ENCODE assay signal across 12 mouse cellular contexts in the genomic region with DNA sequence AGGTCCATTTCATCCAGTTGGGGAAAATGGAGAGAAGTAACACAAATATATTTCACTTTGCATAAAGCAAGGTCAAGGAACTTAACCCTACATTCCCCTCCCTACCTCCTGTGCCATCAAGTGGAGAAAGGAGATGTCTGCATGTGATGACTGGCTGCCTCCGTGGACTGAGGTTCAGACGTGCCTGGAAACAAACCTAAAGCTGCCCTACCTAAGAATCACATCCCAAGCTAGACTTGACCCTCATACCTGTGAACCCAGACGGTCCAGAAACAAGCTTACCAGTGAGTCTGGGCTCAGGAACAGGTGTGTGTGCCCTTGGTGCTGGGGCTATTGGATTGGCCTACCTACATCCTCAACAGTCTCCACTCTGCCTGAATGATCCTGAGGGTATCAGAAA. TPM values are rescaled to one million over a fixed set of nuclear protein-coding genes. Genes with fewer than 3 reads are reported as not detected.
DNase-seq lines count a peak whose midpoint lies in the region; ATAC-seq and TF ChIP-seq lines count a peak whose summit lies in the region.
"Had no signal": no experiment of that assay in that cellular context is flagged by ENCODE, and none has a peak within 500 bp of the region (broad histone marks: within the 10 kb centered on the region; RNA-seq: fewer than 3 reads in every experiment).

No protein-coding gene starts in this region.

- no peaks in the 10 kb centered on the region for H3K9me3 ChIP-seq in intestine, embryonic 15.5 days
- no peaks in the 10 kb centered on the region for H3K9me3 ChIP-seq in intestine, postnatal 0 days (ENCODE audit: control insufficient read depth)
- H3K9me3 ChIP-seq in MEL (replicated peaks; ENCODE audit: insufficient read depth, low read length), result no peaks in the 10 kb centered on the region
- H3K9me3 ChIP-seq in forebrain, embryonic 16.5 days (ENCODE audit: control insufficient read depth, low read length), result no peaks in the 10 kb centered on the region
- no peaks in the 10 kb centered on the region for H3K9me3 ChIP-seq in midbrain, embryonic 12.5 days
- H3K9me3 ChIP-seq in stomach, postnatal 0 days (ENCODE audit: control insufficient read depth, low read length), result no peaks in the 10 kb centered on the region

- TF ChIP-seq EP300 in MEL (IDR thresholded peaks at IDR 0.05; ENCODE audit: low read depth in 1 of 2, low read length in 2 of 2), result no peak
- no peak for TF ChIP-seq EP300 in stomach, postnatal 0 days (optimal IDR thresholded peaks at IDR 0.05)

- peaks cover 18% of the 10 kb centered on the region for H3K4me1 ChIP-seq in intestine, embryonic 15.5 days (replicated peaks)
- H3K4me1 ChIP-seq in intestine, postnatal 0 days (replicated peaks; ENCODE audit: control insufficient read depth, insufficient read depth, low read length), result 0 out of 2 replicates have a peak, but pooled peaks cover 5% of the 10 kb centered on the region
- H3K4me1 ChIP-seq in MEL (ENCODE audit: control insufficient read depth in 1 of 2, insufficient read depth in 2 of 2, low read length in 2 of 2), result peaks cover 6 to 19% of the 10 kb centered on the region in 2 experiments; a peak in 3 of 4 replicates
- H3K4me1 ChIP-seq in forebrain, embryonic 16.5 days (replicated peaks; ENCODE audit: control insufficient read depth, insufficient read depth, low read length), result peaks cover 31% of the 10 kb centered on the region
- peaks cover 29% of the 10 kb centered on the region for H3K4me1 ChIP-seq in midbrain, embryonic 12.5 days
- H3K4me1 ChIP-seq in stomach, postnatal 0 days (replicated peaks; ENCODE audit: control insufficient read depth, insufficient read depth), result no peaks in the 10 kb centered on the region

- H3K27ac ChIP-seq in intestine, embryonic 15.5 days, result no peak overlapping the region
- no peak overlapping the region for H3K27ac ChIP-seq in intestine, postnatal 0 days (ENCODE audit: low read depth, low read length)
- H3K27ac ChIP-seq in MEL (ENCODE audit: control insufficient read depth, low read depth, low read length), result no peak overlapping the region
- no peak overlapping the region for H3K27ac ChIP-seq in forebrain, embryonic 16.5 days (ENCODE audit: low read length)
- no peak overlapping the region for H3K27ac ChIP-seq in midbrain, embryonic 12.5 days (replicated peaks)
- no peak overlapping the region for H3K27ac ChIP-seq in stomach, postnatal 0 days (replicated peaks)

- peaks cover 27% of the 10 kb centered on the region for H3K79me2 ChIP-seq in MEL (ENCODE audit: control insufficient read depth, insufficient read depth, low read length, poor library complexity)

- no peak for TF ChIP-seq RAD21 in MEL (IDR thresholded peaks at IDR 0.05; ENCODE audit: low read depth, low read length)

- H3K36me3 ChIP-seq in intestine, embryonic 15.5 days, result peaks cover 13% of the 10 kb centered on the region
- H3K36me3 ChIP-seq in intestine, postnatal 0 days (ENCODE audit: control insufficient read depth, insufficient read depth), result peaks cover 21% of the 10 kb centered on the region
- peaks cover 3 to 24% of the 10 kb centered on the region in 2 experiments for H3K36me3 ChIP-seq in MEL (ENCODE audit: control insufficient read depth in 1 of 2, insufficient read depth in 2 of 2, low read length in 2 of 2)
- H3K36me3 ChIP-seq in forebrain, embryonic 16.5 days (ENCODE audit: control insufficient read depth, insufficient read depth), result peaks cover 17% of the 10 kb centered on the region
- peaks cover 28% of the 10 kb centered on the region for H3K36me3 ChIP-seq in midbrain, embryonic 12.5 days
- H3K36me3 ChIP-seq in stomach, postnatal 0 days (ENCODE audit: control insufficient read depth, insufficient read depth, low read length), result 0 out of 2 replicates have a peak, but pooled peaks cover 3% of the 10 kb centered on the region

- H3K9ac ChIP-seq in intestine, embryonic 15.5 days, result no peak overlapping the region
- no peak overlapping the region for H3K9ac ChIP-seq in intestine, postnatal 0 days (ENCODE audit: low read depth, low read length)
- H3K9ac ChIP-seq in MEL (ENCODE audit: control insufficient read depth, low read depth, low read length, poor library complexity, severe bottlenecking), result no peak overlapping the region
- H3K9ac ChIP-seq in forebrain, embryonic 16.5 days (replicated peaks; ENCODE audit: low read depth, low read length), result no peak overlapping the region
- no peak overlapping the region; the same call in 1 of the 2 replicates for H3K9ac ChIP-seq in midbrain, embryonic 12.5 days (replicated peaks)
- no peak overlapping the region for H3K9ac ChIP-seq in stomach, postnatal 0 days (ENCODE audit: low read length)

- no peak overlapping the region for H3K4me3 ChIP-seq in intestine, embryonic 15.5 days (replicated peaks)
- H3K4me3 ChIP-seq in intestine, postnatal 0 days (ENCODE audit: low read depth, low read length), result no peak overlapping the region
- H3K4me3 ChIP-seq in MEL (ENCODE audit: control insufficient read depth in 1 of 2, insufficient read depth in 1 of 2, low read depth in 2 of 2, low read length in 2 of 2), result peak overlapping the region in 1 of 2 experiments; percentile 89; a peak in 1 of 4 replicates
- no peak overlapping the region for H3K4me3 ChIP-seq in forebrain, embryonic 16.5 days (replicated peaks; ENCODE audit: low read length)
- no peak overlapping the region for H3K4me3 ChIP-seq in midbrain, embryonic 12.5 days
- H3K4me3 ChIP-seq in stomach, postnatal 0 days (ENCODE audit: low read depth, low read length), result no peak overlapping the region

- 0 out of 2 replicates have a peak overlapping the region, but pooled peaks have one; percentile 9 for H3K4me2 ChIP-seq in intestine, embryonic 15.5 days (replicated peaks)
- no peak overlapping the region for H3K4me2 ChIP-seq in intestine, postnatal 0 days (replicated peaks; ENCODE audit: low read depth)
- H3K4me2 ChIP-seq in forebrain, embryonic 16.5 days (ENCODE audit: low read length), result peak overlapping the region; percentile 22; the same call in 1 of the 2 replicates
- H3K4me2 ChIP-seq in midbrain, embryonic 12.5 days (replicated peaks), result peak overlapping the region; percentile 19
- no peak overlapping the region for H3K4me2 ChIP-seq in stomach, postnatal 0 days (replicated peaks; ENCODE audit: low read depth)

- 61% methylated on average over 3 of the region's 3 CpGs for WGBS in intestine, embryonic 15.5 days
- 68% methylated on average over 3 of the region's 3 CpGs for WGBS in intestine, postnatal 0 days
- WGBS in forebrain, embryonic 16.5 days, result 58% methylated on average over 3 of the region's 3 CpGs
- WGBS in midbrain, embryonic 12.5 days, result 49% methylated on average over 3 of the region's 3 CpGs
- 48% methylated on average over 3 of the region's 3 CpGs for WGBS in stomach, postnatal 0 days

- no peak for TF ChIP-seq POLR2A in MEL (IDR thresholded peaks at IDR 0.05; ENCODE audit: control insufficient read depth in 1 of 2, insufficient read depth in 1 of 2, low read depth in 1 of 2, low read length in 2 of 2, poor library complexity in 1 of 2)

- no peak for TF ChIP-seq CTCF in intestine, postnatal 0 days (IDR thresholded peaks at IDR 0.05; ENCODE audit: low read depth)
- no peak for TF ChIP-seq CTCF in MEL (IDR thresholded peaks at IDR 0.05 in 2 of 3, conservative IDR thresholded peaks at IDR 0.05 in 1 of 3; ENCODE audit: control insufficient read depth in 1 of 3, insufficient read depth in 1 of 3, low read depth in 2 of 3, low read length in 3 of 3, poor library complexity in 1 of 3, severe bottlenecking in 1 of 3)
- no peak for TF ChIP-seq CTCF in stomach, postnatal 0 days (IDR thresholded peaks at IDR 0.05; ENCODE audit: low read depth)

- ATAC-seq in intestine, embryonic 15.5 days, result no peak
- ATAC-seq in intestine, postnatal 0 days, result no peak
- no peak for ATAC-seq in forebrain, embryonic 16.5 days
- ATAC-seq in midbrain, embryonic 12.5 days (ENCODE audit: low FRiP score, low read depth), result no peak
- no peak for ATAC-seq in stomach, postnatal 0 days (ENCODE audit: low FRiP score, low TSS enrichment)
- ATAC-seq in frontal cortex, adult (ENCODE audit: low TSS enrichment), result no peak

- DNase-seq in MEL (ENCODE audit: low read depth, low spot score), result peak; percentile 19
- no peak for DNase-seq in stomach, postnatal 0 days (ENCODE audit: low spot score)
- DNase-seq in kidney, postnatal 25 days, result no peak
- DNase-seq: adrenal gland, adult 2 months; gastrocnemius, postnatal 25 days; right cerebral cortex, postnatal 25 days; thymus, adult 18-20 months had no signal

- no peaks in the 10 kb centered on the region for H3K27me3 ChIP-seq in intestine, embryonic 15.5 days (replicated peaks)
- H3K27me3 ChIP-seq in intestine, postnatal 0 days (replicated peaks; ENCODE audit: control insufficient read depth, insufficient read depth, low read length), result no peaks in the 10 kb centered on the region
- H3K27me3 ChIP-seq in MEL (ENCODE audit: control insufficient read depth in 1 of 2, insufficient read depth in 2 of 2, low read length in 2 of 2), result peaks cover 3 to 4% of the 10 kb centered on the region in 2 experiments; a peak in 3 of 4 replicates
- no peaks in the 10 kb centered on the region for H3K27me3 ChIP-seq in forebrain, embryonic 16.5 days (replicated peaks; ENCODE audit: control insufficient read depth, insufficient read depth, low read length)
- no peaks in the 10 kb centered on the region for H3K27me3 ChIP-seq in midbrain, embryonic 12.5 days
- no peaks in the 10 kb centered on the region for H3K27me3 ChIP-seq in stomach, postnatal 0 days (ENCODE audit: control insufficient read depth, insufficient read depth, low read length)

RNA-seq across cellular contexts. Expression of gene Manf, which starts 1.5 kb away (rescaled TPM):
- 360 and 388 TPM in 2 replicates for polyA plus RNA-seq in intestine, embryonic 15.5 days (2015; fragmentation: Nextera tagmentation; extraction: Ambion mirVana)
- 211 and 214 TPM in 2 replicates for polyA plus RNA-seq in intestine, postnatal 0 days (2015; fragmentation: Nextera tagmentation; extraction: Ambion mirVana)
- 209 and 316 TPM in 2 replicates for total RNA-seq in MEL (2012; rRNA removed)
- polyA plus RNA-seq in MEL (2012; ENCODE audit: insufficient read depth in 1 of 2, insufficient read length in 2 of 2, low read depth in 1 of 2, low replicate concordance in 2 of 2, missing spikeins in 1 of 2), result 100 to 1,000 TPM in 1 of 2 experiments, not detected in 1; 289 TPM
- 201 and 226 TPM in 2 replicates for polyA plus RNA-seq in forebrain, embryonic 16.5 days (2015; fragmentation: Nextera tagmentation; extraction: Ambion mirVana)
- 194 and 217 TPM in 2 replicates for polyA plus RNA-seq in midbrain, embryonic 12.5 days (2016; fragmentation: Nextera tagmentation; extraction: Ambion mirVana)
- 370 and 385 TPM in 2 replicates for polyA plus RNA-seq in stomach, postnatal 0 days (2015; fragmentation: Nextera tagmentation; extraction: Ambion mirVana)

RNA-seq across cellular contexts. Expression of gene Rbm15b, which starts 6.1 kb away (rescaled TPM):
- polyA plus RNA-seq in intestine, embryonic 15.5 days (2015; fragmentation: Nextera tagmentation; extraction: Ambion mirVana), result 7.4 and 7.7 TPM in 2 replicates
- 3.7 and 3.8 TPM in 2 replicates for polyA plus RNA-seq in intestine, postnatal 0 days (2015; fragmentation: Nextera tagmentation; extraction: Ambion mirVana)
- total RNA-seq in MEL (2012; rRNA removed), result 23.3 and 29.7 TPM in 2 replicates
- 10 to 100 TPM in 1 of 2 experiments, not detected in 1; 42.2 TPM for polyA plus RNA-seq in MEL (2012; ENCODE audit: insufficient read depth in 1 of 2, insufficient read length in 2 of 2, low read depth in 1 of 2, low replicate concordance in 2 of 2, missing spikeins in 1 of 2)
- polyA plus RNA-seq in forebrain, embryonic 16.5 days (2015; fragmentation: Nextera tagmentation; extraction: Ambion mirVana), result 16.6 and 18.4 TPM in 2 replicates
- polyA plus RNA-seq in midbrain, embryonic 12.5 days (2016; fragmentation: Nextera tagmentation; extraction: Ambion mirVana), result 33.4 and 39.2 TPM in 2 replicates
- 3.8 and 4.7 TPM in 2 replicates for polyA plus RNA-seq in stomach, postnatal 0 days (2015; fragmentation: Nextera tagmentation; extraction: Ambion mirVana)

Comparison
In these comparisons a context has a peak if more than half of its experiments do, and no peak if none do; other contexts are left out.
1. H3K4me2 ChIP-seq: peak in intestine, embryonic 15.5 days (single experiment), forebrain, embryonic 16.5 days (single experiment) and midbrain, embryonic 12.5 days (single experiment); none in intestine, postnatal 0 days (single experiment) and stomach, postnatal 0 days (single experiment).